Mouse (Mus musculus): ENCODE results near the gene Prelid1. TPM values are rescaled to one million over a fixed set of nuclear protein-coding genes. Genes with fewer than 3 reads are reported as not detected.

The Prelid1 gene
- not detected in 2 replicates for polyA plus RNA-seq (2012; ENCODE audit: insufficient read depth, insufficient read length, low replicate concordance, missing spikeins)

DNA sequence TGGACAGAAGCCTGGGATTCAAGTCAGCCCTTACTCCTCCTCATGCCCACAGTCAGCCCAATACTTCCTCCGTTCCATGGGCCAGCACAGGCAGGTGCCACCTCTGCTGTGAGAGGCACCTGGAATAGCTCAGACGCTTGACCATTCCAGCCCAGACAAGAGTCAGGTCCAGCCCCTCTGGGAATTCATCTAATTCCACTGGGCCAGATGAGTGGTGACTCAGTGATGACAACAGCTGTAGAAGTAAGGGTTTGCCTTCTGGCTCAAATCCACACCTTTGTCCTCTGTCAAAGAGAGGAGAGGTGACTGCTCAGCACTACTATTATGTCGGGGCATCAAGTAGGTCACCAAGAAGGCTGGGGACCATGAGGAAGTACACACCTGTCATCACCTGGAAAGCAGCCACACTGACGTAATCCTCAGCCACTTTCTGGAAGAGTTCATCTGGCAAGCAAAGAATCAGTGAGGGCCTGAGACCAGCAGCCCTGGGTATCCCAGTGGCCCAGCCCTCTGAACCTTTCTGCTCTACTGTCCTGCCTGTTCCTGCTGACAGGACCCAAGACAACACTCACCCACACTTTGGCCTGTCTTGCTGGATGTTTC is at the start of gene Prelid1:
Gene Prelid1, plus strand, starts transcription at position 570 of the 603 bp plus-strand sequence.
- WGBS: 79% methylated on average over 4 of the region's 4 CpGs
- H3K27ac ChIP-seq (ENCODE audit: insufficient read depth, low read depth, low read length): no peak within 1 kb of the TSS
- H3K4me1 ChIP-seq (ENCODE audit: control insufficient read depth, insufficient read depth, low read length): peaks cover 8% of the 10 kb centered on the region
- TF ChIP-seq POLR2A (IDR thresholded peaks at IDR 0.05; ENCODE audit: insufficient read depth, low read depth, low read length) (no peak), CTCF (IDR thresholded peaks at IDR 0.05; ENCODE audit: insufficient read depth, low read depth, low read length) (no peak)
- peak within 1 kb of the TSS; percentile 91 for H3K4me3 ChIP-seq (ENCODE audit: insufficient read depth, low read depth, low read length)

GRCm38 (mm10) chr13:55277203-55277602 is 43.1 kb upstream of the Prelid1 start:
- TF ChIP-seq POLR2A (IDR thresholded peaks at IDR 0.05; ENCODE audit: insufficient read depth, low read depth, low read length): no peak
- H3K4me1 ChIP-seq (ENCODE audit: control insufficient read depth, insufficient read depth, low read length): no peaks in the 10 kb centered on the region
- H3K27ac ChIP-seq (ENCODE audit: insufficient read depth, low read depth, low read length): no peak overlapping the region
- no peak overlapping the region for H3K4me3 ChIP-seq (ENCODE audit: insufficient read depth, low read depth, low read length)
- WGBS: 87% methylated on average over 5 of the region's 5 CpGs

- Histone ChIP-seq H3K4me3 (ENCODE audit: insufficient read depth, low read depth, low read length) (no peak overlapping the region), H3K4me1 (ENCODE audit: control insufficient read depth, insufficient read depth, low read length) (no peaks in the 10 kb centered on the region), H3K27ac (ENCODE audit: insufficient read depth, low read depth, low read length) (no peak overlapping the region)
- WGBS: 86% methylated on average over 5 of the region's 5 CpGs
- TF ChIP-seq CTCF (IDR thresholded peaks at IDR 0.05; ENCODE audit: insufficient read depth, low read depth, low read length) (no peak), POLR2A (IDR thresholded peaks at IDR 0.05; ENCODE audit: insufficient read depth, low read depth, low read length) (no peak)
Observed at GRCm38 (mm10) chr13:55277646-55278045, 42.7 kb upstream of the Prelid1 start.

DNA sequence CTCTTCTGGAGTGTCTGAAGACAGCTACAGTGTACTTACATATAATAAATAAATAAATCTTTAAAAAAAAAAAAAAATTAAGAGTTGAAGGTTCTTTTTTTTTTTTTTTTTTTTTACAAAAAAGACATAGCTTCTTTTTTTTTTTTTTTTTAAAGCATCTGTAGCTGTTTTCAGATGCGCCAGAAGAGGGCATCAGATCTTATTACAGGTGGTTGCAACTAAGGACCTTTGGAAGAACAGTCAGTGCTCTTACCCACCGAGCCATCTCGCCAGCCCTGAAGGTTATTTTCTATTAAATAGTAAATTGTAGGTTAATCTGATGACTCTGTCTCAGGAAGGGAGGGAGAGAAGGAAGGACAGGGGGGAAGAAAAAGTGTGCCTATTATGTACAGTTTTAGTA is 31.4 kb upstream of the Prelid1 start:
- no peaks in the 10 kb centered on the region for H3K4me1 ChIP-seq (ENCODE audit: control insufficient read depth, insufficient read depth, low read length)
- no peak overlapping the region for H3K4me3 ChIP-seq (ENCODE audit: insufficient read depth, low read depth, low read length)
- H3K27ac ChIP-seq (ENCODE audit: insufficient read depth, low read depth, low read length): no peak overlapping the region
- TF ChIP-seq CTCF (IDR thresholded peaks at IDR 0.05; ENCODE audit: insufficient read depth, low read depth, low read length) (no peak), POLR2A (IDR thresholded peaks at IDR 0.05; ENCODE audit: insufficient read depth, low read depth, low read length) (no peak)
- 66% methylated on average over 3 of the region's 3 CpGs for WGBS

- no peak for TF ChIP-seq POLR2A (IDR thresholded peaks at IDR 0.05; ENCODE audit: insufficient read depth, low read depth, low read length)
- no peak for TF ChIP-seq CTCF (IDR thresholded peaks at IDR 0.05; ENCODE audit: insufficient read depth, low read depth, low read length)
- 88% methylated on average over 1 of the region's 1 CpGs for WGBS
- Histone ChIP-seq H3K4me3 (ENCODE audit: insufficient read depth, low read depth, low read length) (no peak overlapping the region), H3K27ac (ENCODE audit: insufficient read depth, low read depth, low read length) (no peak overlapping the region), H3K4me1 (ENCODE audit: control insufficient read depth, insufficient read depth, low read length) (no peaks in the 10 kb centered on the region)
Observed at GRCm38 (mm10) chr13:55296760-55297159, 23.5 kb upstream of the Prelid1 start.

GRCm38 (mm10) chr13:55300913-55301312 is 19.4 kb upstream of the Prelid1 start:
- TF ChIP-seq CTCF (IDR thresholded peaks at IDR 0.05; ENCODE audit: insufficient read depth, low read depth, low read length): no peak
- TF ChIP-seq POLR2A (IDR thresholded peaks at IDR 0.05; ENCODE audit: insufficient read depth, low read depth, low read length): no peak
- Histone ChIP-seq H3K4me1 (ENCODE audit: control insufficient read depth, insufficient read depth, low read length) (no peaks in the 10 kb centered on the region), H3K27ac (ENCODE audit: insufficient read depth, low read depth, low read length) (no peak overlapping the region), H3K4me3 (ENCODE audit: insufficient read depth, low read depth, low read length) (no peak overlapping the region)
- 80% methylated on average over 5 of the region's 5 CpGs for WGBS

GRCm38 (mm10) chr13:55312028-55312630 is 8.2 kb upstream of the Prelid1 start:
- Histone ChIP-seq H3K4me3 (ENCODE audit: insufficient read depth, low read depth, low read length) (no peak overlapping the region), H3K4me1 (ENCODE audit: control insufficient read depth, insufficient read depth, low read length) (no peaks in the 10 kb centered on the region), H3K27ac (ENCODE audit: insufficient read depth, low read depth, low read length) (no peak overlapping the region)
- TF ChIP-seq POLR2A (IDR thresholded peaks at IDR 0.05; ENCODE audit: insufficient read depth, low read depth, low read length) (no peak), CTCF (IDR thresholded peaks at IDR 0.05; ENCODE audit: insufficient read depth, low read depth, low read length) (no peak)
- 73% methylated on average over 8 of the region's 8 CpGs for WGBS

GRCm38 (mm10) chr13:55313051-55313450 is 7.2 kb upstream of the Prelid1 start:
- Histone ChIP-seq H3K27ac (ENCODE audit: insufficient read depth, low read depth, low read length) (no peak overlapping the region), H3K4me1 (ENCODE audit: control insufficient read depth, insufficient read depth, low read length) (no peaks in the 10 kb centered on the region), H3K4me3 (ENCODE audit: insufficient read depth, low read depth, low read length) (no peak overlapping the region)
- no peak for TF ChIP-seq CTCF (IDR thresholded peaks at IDR 0.05; ENCODE audit: insufficient read depth, low read depth, low read length)
- 68% methylated on average over 9 of the region's 9 CpGs for WGBS

DNA sequence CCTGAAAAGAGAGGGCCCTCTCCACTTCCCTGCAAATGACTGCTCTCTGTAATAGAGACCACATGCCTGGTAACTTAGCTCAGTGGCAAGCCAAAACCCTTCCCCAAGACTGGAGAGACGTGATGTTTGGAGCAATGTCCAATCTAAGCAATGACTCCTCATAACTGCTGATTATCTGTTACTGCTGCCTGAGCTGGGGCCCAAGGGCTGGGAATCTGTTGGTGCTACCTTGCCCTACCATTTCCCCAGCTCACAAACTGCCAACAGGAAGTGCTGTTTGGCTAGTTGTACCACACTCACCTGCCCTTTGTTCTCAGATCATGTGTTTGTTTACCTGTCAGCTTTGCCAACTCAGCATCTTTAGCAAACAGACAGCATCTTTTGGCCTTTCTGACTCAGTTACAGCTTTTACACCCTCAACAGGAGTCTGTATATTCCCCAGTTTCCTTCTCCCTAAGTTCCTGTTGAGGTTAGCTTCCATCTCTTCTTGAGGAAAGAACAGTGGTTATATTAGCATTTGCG is 5.3 kb upstream of the Prelid1 start:
- WGBS: 77% methylated on average over 2 of the region's 2 CpGs
- Histone ChIP-seq H3K4me3 (ENCODE audit: insufficient read depth, low read depth, low read length) (no peak overlapping the region), H3K27ac (ENCODE audit: insufficient read depth, low read depth, low read length) (no peak overlapping the region), H3K4me1 (ENCODE audit: control insufficient read depth, insufficient read depth, low read length) (no peaks in the 10 kb centered on the region)
- TF ChIP-seq CTCF (IDR thresholded peaks at IDR 0.05; ENCODE audit: insufficient read depth, low read depth, low read length): no peak
- no peak for TF ChIP-seq POLR2A (IDR thresholded peaks at IDR 0.05; ENCODE audit: insufficient read depth, low read depth, low read length)
